21 mouse cellular contexts compared by ENCODE assay signal in genomic region chr19:60113666-60114388, GRCm38 (mm10).
DNase-seq lines count a peak whose midpoint lies in the region; ATAC-seq and TF ChIP-seq lines count a peak whose summit lies in the region.
"Had no signal": no experiment of that assay in that cellular context is flagged by ENCODE, and none has a peak within 500 bp of the region (broad histone marks: within the 10 kb centered on the region; RNA-seq: fewer than 3 reads in every experiment).

No protein-coding gene starts in this region.

- H3K4me1 ChIP-seq in embryonic facial prominence, embryonic 10.5 days = peaks cover 39% of the 10 kb centered on the region
- H3K4me1 ChIP-seq in neural tube, embryonic 11.5 days (ENCODE audit: control insufficient read depth, insufficient read depth, low read length) = no peaks in the 10 kb centered on the region
- no peaks in the 10 kb centered on the region for H3K4me1 ChIP-seq in lung, postnatal 0 days (ENCODE audit: insufficient read depth, low read depth, low read length)
- H3K4me1 ChIP-seq: liver, embryonic 15.5 days had no signal

- no peak overlapping the region for H3K4me3 ChIP-seq in embryonic facial prominence, embryonic 10.5 days
- H3K4me3 ChIP-seq in neural tube, embryonic 11.5 days (ENCODE audit: low read depth, low read length) = no peak overlapping the region
- no peak overlapping the region for H3K4me3 ChIP-seq in lung, postnatal 0 days (ENCODE audit: low read depth, low read length)
- H3K4me3 ChIP-seq: limb, embryonic 13.5 days; liver, embryonic 15.5 days had no signal

- no peaks in the 10 kb centered on the region for H3K9me3 ChIP-seq in embryonic facial prominence, embryonic 10.5 days
- H3K9me3 ChIP-seq in neural tube, embryonic 11.5 days (ENCODE audit: control insufficient read depth, low read length) = no peaks in the 10 kb centered on the region
- no peaks in the 10 kb centered on the region for H3K9me3 ChIP-seq in lung, postnatal 0 days (ENCODE audit: low read length)
- H3K9me3 ChIP-seq: limb, embryonic 13.5 days; liver, embryonic 15.5 days had no signal

- no peak for ATAC-seq in neural tube, embryonic 11.5 days (ENCODE audit: insufficient read depth, low FRiP score, low TSS enrichment)
- ATAC-seq in lung, postnatal 0 days = no peak
- ATAC-seq: activated CD4-positive, CD25-positive, alpha-beta regulatory T cell, adult 4 months; forebrain, postnatal 0 days; intestine, postnatal 0 days had no signal

- H3K9ac ChIP-seq in neural tube, embryonic 11.5 days (ENCODE audit: low read length) = no peak overlapping the region
- no peak overlapping the region for H3K9ac ChIP-seq in lung, postnatal 0 days (replicated peaks; ENCODE audit: low read depth)
- H3K9ac ChIP-seq: forebrain, postnatal 0 days; limb, embryonic 13.5 days; liver, embryonic 15.5 days had no signal

- no peaks in the 10 kb centered on the region for H3K36me3 ChIP-seq in embryonic facial prominence, embryonic 10.5 days (replicated peaks)
- no peaks in the 10 kb centered on the region for H3K36me3 ChIP-seq in neural tube, embryonic 11.5 days (ENCODE audit: control insufficient read depth, insufficient read depth, low read length)
- no peaks in the 10 kb centered on the region for H3K36me3 ChIP-seq in lung, postnatal 0 days (ENCODE audit: insufficient read depth, low read length)
- H3K36me3 ChIP-seq: limb, embryonic 13.5 days; liver, embryonic 15.5 days had no signal

- DNase-seq in adrenal gland, postnatal 14 days = peak; percentile 6
- no peak for DNase-seq in adrenal gland, adult 8-10 months
- peak; percentile 21 for DNase-seq in 3T3-L1 (ENCODE audit: low read depth, low spot score)
- DNase-seq in embryonic facial prominence, embryonic 10.5 days (ENCODE audit: low spot score) = peak; percentile 76
- DNase-seq in neural tube, embryonic 11.5 days (ENCODE audit: low spot score) = peak; percentile 62
- no peak for DNase-seq in gastrocnemius, adult 18-20 months (ENCODE audit: low spot score)
- no peak for DNase-seq in frontal cortex, adult 2 months (ENCODE audit: extremely low spot score in 1 of 2, low spot score in 1 of 2)
- no peak for DNase-seq in lung, postnatal 0 days (ENCODE audit: low spot score)
- DNase-seq: adrenal gland, postnatal 36 days; cerebellum, adult 8-10 months; forebrain, postnatal 0 days; heart, adult 18-20 months; heart, postnatal 4 days; kidney, postnatal 10 days; layer of hippocampus, adult 9-11 months; lung, postnatal 14 days had no signal

- TF ChIP-seq CTCF in lung, postnatal 0 days (IDR thresholded peaks at IDR 0.05) = no peak

- 31% methylated on average over 7 of the region's 7 CpGs for WGBS in embryonic facial prominence, embryonic 10.5 days
- 44% methylated on average over 7 of the region's 7 CpGs for WGBS in neural tube, embryonic 11.5 days
- WGBS in lung, postnatal 0 days = 34% methylated on average over 7 of the region's 7 CpGs

- H3K27me3 ChIP-seq in embryonic facial prominence, embryonic 10.5 days (replicated peaks; ENCODE audit: low read depth, poor library complexity, severe bottlenecking) = 0 out of 2 replicates have a peak, but pooled peaks cover 6% of the 10 kb centered on the region
- H3K27me3 ChIP-seq in neural tube, embryonic 11.5 days (ENCODE audit: control insufficient read depth, insufficient read depth, low read length) = no peaks in the 10 kb centered on the region
- H3K27me3 ChIP-seq in lung, postnatal 0 days (replicated peaks; ENCODE audit: insufficient read depth, low read length) = no peaks in the 10 kb centered on the region
- H3K27me3 ChIP-seq: CH12.LX; limb, embryonic 13.5 days; liver, embryonic 15.5 days had no signal

- TF ChIP-seq EP300 in lung, postnatal 0 days (IDR thresholded peaks at IDR 0.05) = no peak

- peak overlapping the region; percentile 57; the same call in 1 of the 2 replicates for H3K27ac ChIP-seq in embryonic facial prominence, embryonic 10.5 days (replicated peaks)
- H3K27ac ChIP-seq in neural tube, embryonic 11.5 days (ENCODE audit: low read depth, low read length) = no peak overlapping the region
- H3K27ac ChIP-seq in lung, postnatal 0 days (ENCODE audit: low read length) = no peak overlapping the region
- H3K27ac ChIP-seq: limb, embryonic 13.5 days; liver, embryonic 15.5 days had no signal

- no peak overlapping the region for H3K4me2 ChIP-seq in neural tube, embryonic 11.5 days (ENCODE audit: low read depth)
- no peak overlapping the region for H3K4me2 ChIP-seq in lung, postnatal 0 days (replicated peaks; ENCODE audit: low read depth, low read length)
- H3K4me2 ChIP-seq: limb, embryonic 13.5 days; liver, embryonic 15.5 days had no signal

Comparison
In these comparisons a context has a peak if more than half of its experiments do, and no peak if none do; other contexts are left out.
1. DNase-seq: peak in adrenal gland, postnatal 14 days (single experiment), 3T3-L1 (single experiment), embryonic facial prominence, embryonic 10.5 days (single experiment) and neural tube, embryonic 11.5 days (single experiment); none in adrenal gland, adult 8-10 months (single experiment), gastrocnemius, adult 18-20 months (single experiment), frontal cortex, adult 2 months (0 of 2) and lung, postnatal 0 days (single experiment).